Mouse (Mus musculus) limb, embryonic 15.5 days (tissue): ENCODE measurements at regions not wholly inside any gene's neighbourhood (a gene's known extent, or its start where the extent isn't known, plus 50 kb on each side); places are given as distances from the start of the nearest gene placed in this dataset.
A peak's percentile ranks its signal among the peaks of the same experiment; 100 is the strongest.

Source experiments
- ATAC-seq: fragments of 200-750 bp; cut with Nextera tagmentation; 2 replicates; pipeline ENCODE4 v1.8.0; 2017; ENCODE audit warnings: low read depth, moderate TSS enrichment; ENCODE audit not compliant: insufficient number of reproducible peaks, low FRiP score, low TSS enrichment
- H3K27ac ChIP-seq: fragments of 300-500 bp; sonication (generic); 2 replicates; pipeline ENCODE4 v1.5.1; 2015; ENCODE audit warnings: moderate library complexity, mild to moderate bottlenecking, inconsistent platforms
- H3K27me3 ChIP-seq: fragments of 300-500 bp; sonication (generic); 2 replicates; pipeline ENCODE4 v1.6.1; 2015; ENCODE audit warnings: inconsistent platforms
- H3K36me3 ChIP-seq: fragments of 300-500 bp; sonication (generic); 2 replicates; pipeline ENCODE4 v1.6.1; 2015; ENCODE audit warnings: inconsistent platforms
- H3K4me1 ChIP-seq: fragments of 300-500 bp; sonication (generic); 2 replicates; pipeline ENCODE4 v1.6.1; 2015; ENCODE audit warnings: inconsistent platforms
- H3K4me2 ChIP-seq: fragments of 300-500 bp; sonication (generic); 2 replicates; pipeline ENCODE4 v1.6.1; 2015; ENCODE audit warnings: mild to moderate bottlenecking, inconsistent platforms
- H3K4me3 ChIP-seq: fragments of 300-500 bp; sonication (generic); 2 replicates; pipeline ENCODE4 v1.5.1; 2015; ENCODE audit warnings: mild to moderate bottlenecking, inconsistent platforms
- H3K9ac ChIP-seq: fragments of 300-500 bp; sonication (generic); 2 replicates; pipeline ENCODE4 v1.6.1; 2015; ENCODE audit warnings: inconsistent platforms
- H3K9me3 ChIP-seq: fragments of 300-500 bp; sonication (generic); 2 replicates; pipeline ENCODE4 v1.6.1; 2016; ENCODE audit warnings: inconsistent platforms
- WGBS: fragments of 180-500 bp; shearing (Covaris S2); methylation state at CpG from one replicate; pipeline ENCODE4 v1.1.7; 2015; 5-methylcytosine and 5-hydroxymethylcytosine counted together

GRCm38 (mm10) chr5:136619315-136620231, 52.3 kb upstream of the Cux1 start:
- Histone ChIP-seq H3K4me3 (no peak overlapping the region), H3K27ac (no peak overlapping the region), H3K27me3 (peaks cover 51% of the 10 kb centered on the region), H3K36me3 (no peaks in the 10 kb centered on the region), H3K4me1 (peaks cover 22% of the 10 kb centered on the region), H3K4me2 (peak overlapping the region; percentile 38), H3K9ac (no peak overlapping the region), H3K9me3 (no peaks in the 10 kb centered on the region)
- no peak for ATAC-seq
- 12% methylated on average over 17 of the region's 17 CpGs for WGBS

- peak overlapping the region; percentile 38 for H3K4me2 ChIP-seq
- no peak overlapping the region for H3K4me3 ChIP-seq
- ATAC-seq, result no peak
- no peak overlapping the region for H3K27ac ChIP-seq
- 21% methylated on average over 12 of the region's 12 CpGs for WGBS
- H3K9me3 ChIP-seq, result no peaks in the 10 kb centered on the region
- H3K9ac ChIP-seq, result no peak overlapping the region
- H3K4me1 ChIP-seq, result peaks cover 22% of the 10 kb centered on the region
- peaks cover 54% of the 10 kb centered on the region for H3K27me3 ChIP-seq
- no peaks in the 10 kb centered on the region for H3K36me3 ChIP-seq
Measured at GRCm38 (mm10) chr5:136620234-136620633, 52.9 kb upstream of the Cux1 start.

- Histone ChIP-seq H3K36me3 (no peaks in the 10 kb centered on the region), H3K9me3 (no peaks in the 10 kb centered on the region), H3K9ac (no peak overlapping the region), H3K27ac (no peak overlapping the region), H3K4me2 (no peak overlapping the region), H3K4me1 (peaks cover 22% of the 10 kb centered on the region), H3K27me3 (peaks cover 54% of the 10 kb centered on the region), H3K4me3 (no peak overlapping the region)
- no peak for ATAC-seq
- 31% methylated on average over 4 of the region's 4 CpGs for WGBS
Measured at GRCm38 (mm10) chr5:136621336-136622125, 54.2 kb upstream of the Cux1 start.

GRCm38 (mm10) chr5:136622152-136622551, 54.9 kb upstream of the Cux1 start:
- Histone ChIP-seq H3K9ac (no peak overlapping the region), H3K27ac (no peak overlapping the region), H3K9me3 (no peaks in the 10 kb centered on the region), H3K4me3 (no peak overlapping the region), H3K4me1 (peaks cover 23% of the 10 kb centered on the region), H3K27me3 (peaks cover 54% of the 10 kb centered on the region), H3K36me3 (no peaks in the 10 kb centered on the region), H3K4me2 (no peak overlapping the region)
- no peak for ATAC-seq
- 21% methylated on average over 2 of the region's 2 CpGs for WGBS

GRCm38 (mm10) chr5:136622721-136623542, 55.6 kb upstream of the Cux1 start:
- peak overlapping the region; percentile 68 for H3K4me2 ChIP-seq
- H3K9me3 ChIP-seq, result no peaks in the 10 kb centered on the region
- no peaks in the 10 kb centered on the region for H3K36me3 ChIP-seq
- H3K4me3 ChIP-seq, result peak overlapping the region; percentile 39
- no peak overlapping the region for H3K27ac ChIP-seq
- peaks cover 47% of the 10 kb centered on the region for H3K27me3 ChIP-seq
- ATAC-seq, result peak; percentile 31; the same call in 1 of the 2 replicates
- H3K9ac ChIP-seq, result no peak overlapping the region
- peaks cover 25% of the 10 kb centered on the region for H3K4me1 ChIP-seq
- WGBS, result 2% methylated on average over 43 of the region's 43 CpGs

- H3K9me3 ChIP-seq, result no peaks in the 10 kb centered on the region
- peaks cover 25% of the 10 kb centered on the region for H3K4me1 ChIP-seq
- H3K4me3 ChIP-seq, result no peak overlapping the region
- ATAC-seq, result no peak
- H3K27me3 ChIP-seq, result peaks cover 42% of the 10 kb centered on the region
- H3K27ac ChIP-seq, result no peak overlapping the region
- no peak overlapping the region for H3K4me2 ChIP-seq
- no peak overlapping the region for H3K9ac ChIP-seq
- WGBS, result 40% methylated on average over 6 of the region's 6 CpGs
- no peaks in the 10 kb centered on the region for H3K36me3 ChIP-seq
Measured at GRCm38 (mm10) chr5:136623791-136624190, 56.5 kb upstream of the Cux1 start.

- Histone ChIP-seq H3K27ac (no peak overlapping the region), H3K4me2 (no peak overlapping the region), H3K4me3 (no peak overlapping the region), H3K36me3 (no peaks in the 10 kb centered on the region), H3K4me1 (peaks cover 12% of the 10 kb centered on the region), H3K27me3 (peaks cover 27% of the 10 kb centered on the region), H3K9ac (no peak overlapping the region), H3K9me3 (no peaks in the 10 kb centered on the region)
- ATAC-seq, result no peak
- 56% methylated on average over 13 of the region's 13 CpGs for whole genome bisulfite sequencing
Measured at GRCm38 (mm10) chr5:136625176-136625991, 58.1 kb upstream of the Cux1 start.

GRCm38 (mm10) chr5:136626142-136626771, 59.0 kb upstream of the Cux1 start:
- no peak overlapping the region for H3K9ac ChIP-seq
- WGBS, result 47% methylated on average over 4 of the region's 4 CpGs
- H3K4me2 ChIP-seq, result no peak overlapping the region
- H3K4me3 ChIP-seq, result no peak overlapping the region
- H3K27ac ChIP-seq, result no peak overlapping the region
- H3K27me3 ChIP-seq, result peaks cover 21% of the 10 kb centered on the region
- H3K36me3 ChIP-seq, result no peaks in the 10 kb centered on the region
- H3K4me1 ChIP-seq, result peaks cover 9% of the 10 kb centered on the region
- no peaks in the 10 kb centered on the region for H3K9me3 ChIP-seq
- no peak for ATAC-seq

- no peak overlapping the region for H3K27ac ChIP-seq
- H3K9me3 ChIP-seq, result no peaks in the 10 kb centered on the region
- no peak overlapping the region for H3K4me3 ChIP-seq
- peaks cover 9% of the 10 kb centered on the region for H3K4me1 ChIP-seq
- WGBS, result 58% methylated on average over 2 of the region's 2 CpGs
- peaks cover 15% of the 10 kb centered on the region for H3K27me3 ChIP-seq
- H3K9ac ChIP-seq, result no peak overlapping the region
- H3K4me2 ChIP-seq, result no peak overlapping the region
- H3K36me3 ChIP-seq, result no peaks in the 10 kb centered on the region
- no peak for ATAC-seq
Measured at GRCm38 (mm10) chr5:136626891-136627290, 59.6 kb upstream of the Cux1 start.

GRCm38 (mm10) chr5:136627671-136628292, 60.5 kb upstream of the Cux1 start:
- peaks cover 5% of the 10 kb centered on the region for H3K4me1 ChIP-seq
- no peaks in the 10 kb centered on the region for H3K36me3 ChIP-seq
- no peak overlapping the region for H3K27ac ChIP-seq
- no peaks in the 10 kb centered on the region for H3K9me3 ChIP-seq
- H3K27me3 ChIP-seq, result peaks cover 11% of the 10 kb centered on the region
- H3K4me2 ChIP-seq, result no peak overlapping the region
- WGBS, result 69% methylated on average over 11 of the region's 11 CpGs
- H3K9ac ChIP-seq, result no peak overlapping the region
- H3K4me3 ChIP-seq, result no peak overlapping the region
- ATAC-seq, result no peak
